Mouse (Mus musculus) cerebellum, postnatal 14 days (tissue): ENCODE measurements around the gene Cpa5.

Experiments used
- DNase-seq, 2 experiments: peaks; one replicate each; pipeline ENCODE4 v3.0.0; 2021; ENCODE audit warnings: mixed read lengths in 2 of 2

The Cpa5 gene

GRCm38 (mm10) chr6:30605111-30605510, 5.7 kb upstream of the Cpa5 start:
- no peak for DNase-seq

- no peak for DNase-seq
Measured at GRCm38 (mm10) chr6:30605672-30606071, 5.1 kb upstream of the Cpa5 start.

GRCm38 (mm10) chr6:30611212-30611611, 402 bp downstream of the Cpa5 start:
- DNase-seq: no peak

GRCm38 (mm10) chr6:30614251-30614650, 3.4 kb downstream of the Cpa5 start:
- no peak for DNase-seq

- no peak for DNase-seq
Measured at GRCm38 (mm10) chr6:30615741-30616140, 4.9 kb downstream of the Cpa5 start.

- DNase-seq: no peak
Measured at GRCm38 (mm10) chr6:30616491-30616941, 5.7 kb downstream of the Cpa5 start.

- peak; percentile 20 to 23 for DNase-seq
Measured at GRCm38 (mm10) chr6:30617020-30617958, 6.5 kb downstream of the Cpa5 start.

- peak; percentile 57 to 64 for DNase-seq
Measured at GRCm38 (mm10) chr6:30617959-30618590, 7.3 kb downstream of the Cpa5 start.

- no peak for DNase-seq
Measured at GRCm38 (mm10) chr6:30618735-30619134, 7.9 kb downstream of the Cpa5 start.

GRCm38 (mm10) chr6:30619606-30620005, 8.8 kb downstream of the Cpa5 start:
- no peak for DNase-seq

GRCm38 (mm10) chr6:30620591-30620990, 9.8 kb downstream of the Cpa5 start:
- no peak for DNase-seq

- no peak for DNase-seq
Measured at GRCm38 (mm10) chr6:30620994-30621393, 10.2 kb downstream of the Cpa5 start.

- DNase-seq: no peak
Measured at GRCm38 (mm10) chr6:30621986-30622389, 11.2 kb downstream of the Cpa5 start.

- DNase-seq: no peak
Measured at GRCm38 (mm10) chr6:30624763-30625162, 14.0 kb downstream of the Cpa5 start.

- peak; percentile 59 to 65 for DNase-seq
Measured at GRCm38 (mm10) chr6:30628152-30628551, 17.3 kb downstream of the Cpa5 start.

- no peak for DNase-seq
Measured at GRCm38 (mm10) chr6:30629989-30630388, 19.2 kb downstream of the Cpa5 start.

- DNase-seq: no peak
Measured at GRCm38 (mm10) chr6:30635361-30635862, 24.6 kb downstream of the Cpa5 start.

GRCm38 (mm10) chr6:30636186-30636842, 25.5 kb downstream of the Cpa5 start:
- no peak for DNase-seq

GRCm38 (mm10) chr6:30638674-30639268, 28.0 kb downstream of the Cpa5 start, which contains the start of gene Cpa1:
Gene Cpa1 (plus strand): TSS chr6:30639218.
- no peak for DNase-seq

GRCm38 (mm10) chr6:30643694-30644460, 33.1 kb downstream of the Cpa5 start:
- peak; percentile 32 to 44 for DNase-seq

- no peak for DNase-seq
Measured at GRCm38 (mm10) chr6:30644462-30644861, 33.7 kb downstream of the Cpa5 start.

GRCm38 (mm10) chr6:30645379-30645778, 34.6 kb downstream of the Cpa5 start:
- no peak for DNase-seq
